Mouse (Mus musculus): ENCODE data around the gene Cramp1l.

Gene Cramp1l

GRCm38 (mm10) chr17:25015655-25016291 is at the start of gene Cramp1l, which contains the start of gene Ift140:
Cramp1l (minus strand) TSS chr17:25015788.
Ift140 (plus strand) TSS chr17:25016085.
- peak; percentile 99 for DNase-seq

- no peak for DNase-seq
Measured at GRCm38 (mm10) chr17:25065189-25065588, 49.6 kb upstream of the Cramp1l start.

GRCm38 (mm10) chr17:25064351-25064750 is 48.8 kb upstream of the Cramp1l start:
- no peak for DNase-seq

GRCm38 (mm10) chr17:25063872-25064271 is 48.3 kb upstream of the Cramp1l start:
- DNase-seq, result peak in 1 of 2 experiments; percentile 10

GRCm38 (mm10) chr17:25063261-25063660 is 47.7 kb upstream of the Cramp1l start:
- DNase-seq, result no peak

- DNase-seq, result no peak
Measured at GRCm38 (mm10) chr17:25057041-25057440, 41.5 kb upstream of the Cramp1l start.

- no peak for DNase-seq
Measured at GRCm38 (mm10) chr17:25053274-25053673, 37.7 kb upstream of the Cramp1l start.

GRCm38 (mm10) chr17:25047143-25047542 is 31.6 kb upstream of the Cramp1l start:
- no peak for DNase-seq

- DNase-seq, result no peak
Measured at GRCm38 (mm10) chr17:25045281-25045680, 29.7 kb upstream of the Cramp1l start.

- no peak for DNase-seq
Measured at GRCm38 (mm10) chr17:25044879-25045278, 29.3 kb upstream of the Cramp1l start.

- DNase-seq, result peak; percentile 11 to 30
Measured at GRCm38 (mm10) chr17:25036183-25036582, 20.6 kb upstream of the Cramp1l start.

- peak in 1 of 2 experiments; percentile 78 for DNase-seq
Measured at GRCm38 (mm10) chr17:25016292-25017132, 924 bp upstream of the Cramp1l start.

- peak in 1 of 2 experiments; percentile 29 for DNase-seq
Measured at GRCm38 (mm10) chr17:25014841-25015570, 582 bp downstream of the Cramp1l start.

- DNase-seq, result peak; percentile 8 to 25
Measured at GRCm38 (mm10) chr17:25013606-25014501, 1.7 kb downstream of the Cramp1l start.

GRCm38 (mm10) chr17:25007480-25007879 is 8.1 kb downstream of the Cramp1l start:
- DNase-seq, result no peak

- no peak for DNase-seq
Measured at GRCm38 (mm10) chr17:25005102-25005501, 10.5 kb downstream of the Cramp1l start.

GRCm38 (mm10) chr17:24994721-24995120 is 20.9 kb downstream of the Cramp1l start:
- no peak for DNase-seq

- no peak for DNase-seq
Measured at GRCm38 (mm10) chr17:24987221-24987620, 28.4 kb downstream of the Cramp1l start.

- no peak for DNase-seq
Measured at GRCm38 (mm10) chr17:24960852-24961715, 54.5 kb downstream of the Cramp1l start.

GRCm38 (mm10) chr17:24960135-24960851 is 55.3 kb downstream of the Cramp1l start, which contains the start of gene Jpt2:
Jpt2 (minus strand) TSS chr17:24960689.
- DNase-seq, result peak; percentile 97 to 100
